Mouse (Mus musculus) urinary bladder, adult 2 months (tissue): ENCODE data around the gene Tmem199. TPM values are rescaled to one million over a fixed set of nuclear protein-coding genes. Genes with fewer than 3 reads are reported as not detected.

Source experiments
- DNase-seq: peaks from one replicate; pipeline ENCODE4 v3.0.0; 2022; ENCODE audit warnings: low spot score
- polyA plus RNA-seq: library from polyadenylated mRNA; depleted of rRNA; stranded (reverse); fragments of >200 nt; gene quantifications from 2 replicates; pipeline ENCODE4 v1.2.3, GENCODE M21; 2012

The Tmem199 gene
- polyA plus RNA-seq, 1 experiment, result 41.2 TPM

DNA sequence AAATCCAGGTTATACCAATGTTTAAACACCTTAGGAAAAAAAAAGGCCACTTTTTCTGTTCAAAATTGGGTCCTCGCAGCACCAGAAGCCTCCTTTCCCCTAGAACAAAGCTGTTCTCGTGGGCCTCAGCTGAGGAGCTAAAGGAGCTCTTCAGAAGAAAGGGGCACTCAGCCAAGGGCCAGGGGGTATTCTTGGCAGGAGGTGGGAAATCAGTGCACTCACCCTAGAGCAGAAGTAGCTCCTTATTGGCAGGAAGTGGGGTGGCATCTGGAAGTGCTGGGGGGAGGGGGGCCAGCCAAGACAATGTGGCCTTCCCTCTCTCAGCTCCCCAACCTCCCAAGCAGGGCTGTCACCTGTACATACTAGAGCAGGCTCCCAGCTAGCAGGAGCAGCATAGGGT lies 12.9 kb upstream of the Tmem199 start:
- DNase-seq, result no peak

DNA sequence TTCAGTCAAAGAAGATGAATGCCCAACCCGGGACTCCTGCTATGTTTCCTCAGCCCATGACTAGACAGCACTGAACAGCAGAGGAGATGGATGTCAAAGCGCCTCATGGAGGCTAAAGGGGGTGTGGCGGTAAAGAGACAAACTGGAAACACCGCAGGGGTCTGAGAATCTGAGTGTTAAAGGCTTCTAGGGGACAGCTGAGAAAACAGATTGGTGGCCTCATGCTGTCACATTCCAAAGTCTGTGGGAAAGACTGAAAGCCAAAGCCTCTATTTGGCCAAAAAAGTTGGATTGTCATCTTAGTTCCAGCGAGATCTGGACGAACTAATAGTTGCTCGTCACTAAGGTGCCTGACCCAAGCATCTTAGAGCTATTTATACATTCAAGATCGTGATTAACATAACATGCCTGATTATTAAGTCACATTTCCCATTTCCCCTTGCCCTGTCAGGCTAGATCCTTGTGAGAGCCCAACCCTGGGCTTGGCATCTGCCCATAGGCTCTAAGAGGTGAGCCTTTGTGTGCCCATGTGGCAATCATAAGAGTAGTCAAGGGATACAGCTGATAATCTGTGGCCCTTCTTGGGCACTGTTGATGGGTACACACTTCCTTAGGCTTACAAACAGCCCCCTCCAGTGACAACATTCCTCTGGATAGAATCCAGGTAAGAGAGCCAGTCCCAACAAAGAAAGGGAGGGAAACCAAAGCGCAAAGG lies 11.4 kb upstream of the Tmem199 start:
- DNase-seq, result no peak

DNA sequence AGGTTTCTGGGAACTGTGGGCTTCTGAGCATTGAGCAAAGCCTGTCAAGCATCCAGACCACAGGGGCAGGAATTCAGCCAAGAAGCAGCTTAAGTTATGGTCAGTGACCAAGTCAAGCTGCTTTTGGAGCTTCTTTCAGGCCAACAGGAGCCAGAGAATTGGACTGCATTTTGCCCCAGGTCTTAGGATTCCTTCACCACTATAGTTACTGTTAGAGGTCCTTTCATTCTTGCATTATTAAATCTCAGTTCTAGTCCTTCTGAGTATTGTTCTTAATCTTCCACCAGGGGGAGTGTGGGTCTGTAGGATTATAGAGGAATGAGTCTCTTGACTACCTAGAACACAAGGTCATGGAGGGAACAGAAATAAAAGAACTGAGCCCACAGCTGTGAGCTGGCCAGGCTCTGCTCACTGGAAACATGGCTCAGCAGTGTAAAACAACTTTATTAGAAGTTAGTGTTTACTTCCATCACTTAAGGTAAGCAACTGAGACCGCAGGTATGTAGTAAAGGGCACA lies 10.6 kb upstream of the Tmem199 start:
- DNase-seq, result no peak

DNA sequence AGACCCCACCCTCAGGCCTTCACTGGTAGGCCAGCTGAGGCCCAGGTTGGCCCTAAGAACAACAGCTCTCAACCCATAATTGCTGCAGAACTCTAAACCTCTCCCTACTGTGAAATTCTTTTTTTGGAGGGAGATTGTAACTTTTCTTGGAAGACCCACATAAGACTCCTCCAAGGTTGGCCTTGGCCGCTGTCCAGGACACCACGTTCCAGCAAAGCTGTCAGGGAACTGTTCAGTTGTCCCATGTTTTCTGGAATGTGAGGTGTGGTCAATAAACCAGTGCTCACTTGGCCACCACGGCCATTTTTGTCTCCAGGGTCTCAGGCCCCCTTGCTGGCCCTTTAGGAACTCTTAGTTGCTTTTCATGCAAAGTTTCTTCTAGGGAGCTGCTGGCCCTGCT lies 9.9 kb upstream of the Tmem199 start:
- no peak for DNase-seq

DNA sequence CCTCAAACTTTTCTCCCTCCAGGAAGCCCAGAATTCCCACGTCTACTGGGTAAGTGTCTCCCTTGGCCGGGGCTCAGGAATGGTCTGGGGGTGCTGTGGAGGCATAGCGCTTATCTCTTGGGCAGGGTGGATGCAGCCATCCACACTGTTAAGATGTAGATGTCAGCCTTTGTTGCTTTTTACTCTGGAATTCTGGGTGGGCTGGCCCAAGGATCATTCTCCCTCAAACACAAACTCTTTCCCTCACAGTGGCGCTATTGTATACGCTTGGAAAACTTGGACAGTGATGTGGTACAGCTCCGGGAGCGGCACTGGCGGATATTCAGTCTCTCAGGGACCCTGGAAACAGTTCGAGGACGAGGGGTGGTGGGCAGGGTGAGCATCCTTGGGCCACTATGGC lies 7.0 kb upstream of the Tmem199 start:
- DNase-seq, result no peak

DNA sequence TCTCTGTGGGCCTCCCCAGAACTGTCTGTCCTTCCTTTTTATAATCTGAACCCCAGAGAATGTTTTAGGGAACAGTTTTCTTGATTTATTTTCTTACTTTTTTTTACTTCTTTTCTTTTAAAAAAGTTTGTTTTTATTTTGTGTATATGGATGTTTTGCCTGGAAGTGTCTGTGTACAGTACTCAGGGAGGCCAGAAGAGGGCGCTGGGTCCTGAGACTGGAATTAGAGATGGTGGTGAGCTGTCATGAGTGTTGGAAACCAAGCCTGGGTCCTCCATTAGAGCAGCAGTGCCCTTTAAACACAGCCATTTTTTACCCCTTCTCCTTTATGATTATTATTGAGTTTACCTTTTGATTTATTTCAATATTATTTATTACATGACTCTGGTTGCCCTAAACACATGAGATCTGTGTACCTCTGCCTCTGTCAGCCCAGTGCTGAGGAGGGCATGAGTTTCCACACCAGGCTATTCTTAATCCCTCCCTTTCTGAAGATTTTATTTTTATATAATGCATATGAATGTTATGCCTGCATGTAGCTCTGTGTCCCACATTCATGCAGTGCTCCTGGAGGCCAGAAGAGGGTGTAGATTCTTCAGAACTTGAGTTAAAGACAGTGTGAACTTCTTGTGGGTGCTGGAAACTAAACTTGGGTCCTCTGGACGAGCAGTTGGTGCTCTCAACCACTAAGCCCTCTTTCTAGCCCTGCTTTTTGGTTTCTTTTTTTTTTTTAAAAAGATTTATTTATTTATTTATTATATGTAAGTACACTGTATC lies 3.8 kb upstream of the Tmem199 start:
- no peak for DNase-seq

GRCm38 (mm10) chr11:78513106-78513790 lies 1.3 kb upstream of the Tmem199 start:
- no peak for DNase-seq

DNA sequence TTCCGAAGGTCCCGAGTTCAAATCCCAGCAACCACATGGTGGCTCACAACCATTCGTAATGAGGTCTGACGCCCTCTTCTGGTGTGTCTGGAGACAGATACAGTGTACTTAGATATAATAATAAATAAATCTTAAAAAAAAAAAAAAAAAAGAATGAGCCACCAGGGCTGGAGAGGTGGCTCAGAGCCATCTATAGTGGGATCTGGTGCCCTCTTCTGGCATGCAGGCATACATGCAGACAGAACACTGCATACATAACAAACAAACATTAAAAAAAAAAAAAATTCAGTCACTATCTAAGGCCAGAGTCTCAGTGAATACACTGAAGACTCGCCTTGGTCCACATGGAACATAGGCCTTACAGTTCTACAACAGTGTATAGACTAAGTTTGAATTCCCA lies 2.8 kb downstream of the Tmem199 start:
- DNase-seq, result no peak

DNA sequence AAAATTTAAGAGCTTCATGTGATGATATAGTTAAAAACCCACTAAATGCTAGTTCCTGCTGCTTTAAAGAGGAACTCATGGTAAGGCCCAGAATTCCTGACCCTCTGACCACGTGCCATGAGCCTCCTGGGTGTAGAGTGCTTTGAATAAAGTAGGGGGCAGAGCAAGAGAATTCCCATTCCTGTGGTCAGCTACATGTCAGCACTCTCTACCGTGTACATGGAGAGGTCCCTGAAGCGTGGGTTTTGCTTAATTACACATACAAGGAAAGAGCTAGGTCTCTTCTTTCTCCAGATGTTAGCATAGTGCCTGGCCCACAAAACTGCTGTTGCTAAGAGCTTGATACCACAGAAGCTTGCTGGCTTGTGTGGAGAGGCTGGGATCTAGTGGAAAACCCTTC lies 6.5 kb downstream of the Tmem199 start:
- no peak for DNase-seq

DNA sequence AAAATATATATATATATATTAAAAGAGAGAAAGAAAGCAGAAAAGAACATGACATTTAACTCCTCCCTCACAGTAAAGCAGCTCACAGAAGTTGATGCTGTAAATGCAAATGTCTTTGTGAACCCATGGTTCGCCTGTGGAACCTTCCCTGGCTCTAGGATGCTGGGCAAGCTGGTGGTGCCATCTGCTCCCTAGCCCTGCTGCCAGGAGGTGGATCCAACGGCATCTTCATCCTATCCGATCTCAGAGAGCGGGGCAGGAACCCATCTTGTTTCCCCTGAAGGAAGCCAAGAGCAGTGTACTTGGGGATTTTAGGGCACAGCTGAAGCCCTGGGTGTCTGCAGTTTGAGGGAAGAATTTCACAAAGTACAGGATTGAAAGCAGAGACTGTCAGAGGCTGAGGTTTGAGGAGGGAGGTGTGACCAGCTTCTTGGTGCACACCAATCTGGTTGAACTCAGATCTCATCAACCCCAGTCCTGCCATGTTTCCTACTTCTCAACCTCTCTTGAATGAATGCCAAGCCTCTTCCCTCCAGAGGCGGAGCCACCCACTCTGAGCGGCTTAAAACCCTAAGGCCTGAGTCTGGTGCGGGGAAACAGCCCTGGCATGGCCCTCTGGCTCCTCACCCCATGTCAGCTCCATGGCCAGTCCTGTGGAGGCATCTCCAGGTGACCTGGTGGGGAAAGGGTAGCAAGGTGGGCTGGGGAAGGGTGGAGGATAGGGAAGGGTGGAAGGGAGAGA lies 8.9 kb downstream of the Tmem199 start, which contains the start of gene Sebox:
Gene Sebox (plus strand): TSS at position 539 of the 742 bp plus-strand sequence.
- no peak for DNase-seq

GRCm38 (mm10) chr11:78501529-78501928 lies 10.4 kb downstream of the Tmem199 start:
- no peak for DNase-seq

DNA sequence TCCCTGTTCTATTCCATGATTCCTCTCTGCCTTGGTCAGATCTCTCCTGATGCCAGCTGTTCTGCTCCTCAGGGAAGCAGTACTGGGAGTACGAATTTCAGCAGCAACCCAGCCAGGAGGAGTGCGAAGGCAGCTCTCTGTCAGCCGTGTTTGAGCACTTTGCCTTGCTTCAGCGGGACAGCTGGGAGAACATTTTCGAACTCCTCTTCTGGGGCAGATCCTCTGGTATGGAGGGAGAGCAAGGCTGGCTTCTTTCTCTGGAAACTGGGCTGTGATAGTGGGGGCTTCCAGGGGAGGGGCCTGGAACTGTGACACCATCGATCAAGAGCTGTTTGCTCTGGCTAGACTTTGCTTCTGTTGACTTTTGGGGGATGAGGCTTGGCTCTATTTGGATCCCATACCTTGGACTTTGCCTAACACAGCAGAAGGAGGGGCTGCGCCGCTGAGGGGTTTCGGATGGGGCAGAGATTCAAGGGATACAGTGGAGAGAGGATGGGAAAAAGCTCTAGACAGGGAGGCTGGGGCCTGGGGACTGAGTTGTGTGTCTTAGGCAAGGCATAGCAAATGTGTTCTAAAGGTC lies 11.3 kb downstream of the Tmem199 start:
- no peak for DNase-seq

GRCm38 (mm10) chr11:78499543-78499942 lies 12.4 kb downstream of the Tmem199 start:
- no peak for DNase-seq

- DNase-seq, result no peak
These were observed 13.0 kb downstream of the Tmem199 start, which contains the start of gene Vtn for GRCm38 (mm10) chr11:78499004-78499403. TSS of gene Vtn (plus strand) at chr11:78499091.

GRCm38 (mm10) chr11:78497544-78498522 lies 14.1 kb downstream of the Tmem199 start, which contains the start of gene Sarm1:
TSS of gene Sarm1 (minus strand) at chr11:78497754.
- DNase-seq, result peak; percentile 60

- DNase-seq, result no peak
These were observed 14.9 kb downstream of the Tmem199 start for GRCm38 (mm10) chr11:78497071-78497541.

DNA sequence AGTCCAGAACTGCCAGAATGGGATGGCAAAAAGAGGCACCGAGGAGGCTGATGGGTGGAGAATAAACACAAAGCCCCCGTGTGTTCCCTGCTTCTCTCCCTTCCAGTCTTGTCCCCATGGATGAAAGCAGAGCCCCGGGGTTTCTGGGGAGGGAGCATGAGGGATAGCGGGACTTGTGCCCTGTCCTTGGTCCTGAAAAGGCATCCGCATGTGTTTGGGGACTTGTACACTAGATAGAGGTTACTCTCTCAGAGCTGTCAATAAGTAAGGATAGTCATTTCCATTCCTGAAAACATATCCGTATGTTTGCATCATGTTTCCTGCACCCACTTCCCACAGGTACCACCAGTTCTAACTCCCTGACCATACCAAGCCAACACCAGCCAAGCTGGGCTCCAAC lies 16.1 kb downstream of the Tmem199 start:
- no peak for DNase-seq

DNA sequence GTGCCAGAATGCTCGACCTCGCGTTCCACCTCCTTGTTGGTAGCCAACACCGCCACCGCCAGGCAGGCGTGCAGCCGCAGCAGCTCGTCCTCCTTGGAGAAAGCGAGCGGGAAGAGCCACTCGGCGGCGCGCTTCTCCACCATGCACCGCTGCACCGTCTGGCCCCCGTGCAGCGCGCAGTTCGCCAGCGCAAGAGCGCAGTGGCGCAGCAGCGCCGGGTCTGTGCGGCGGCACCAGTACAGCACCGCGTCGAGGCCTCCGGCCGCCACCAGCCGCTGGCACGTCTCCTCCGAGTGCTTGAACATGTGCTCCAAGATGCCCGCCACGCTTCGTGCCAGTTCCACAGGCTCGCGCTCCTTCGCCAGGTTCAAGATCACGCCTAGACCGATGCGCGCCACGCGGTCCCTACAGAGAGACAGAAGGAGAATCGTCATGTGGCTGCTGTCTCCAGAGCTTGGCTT lies 21.2 kb downstream of the Tmem199 start:
- DNase-seq, result no peak

DNA sequence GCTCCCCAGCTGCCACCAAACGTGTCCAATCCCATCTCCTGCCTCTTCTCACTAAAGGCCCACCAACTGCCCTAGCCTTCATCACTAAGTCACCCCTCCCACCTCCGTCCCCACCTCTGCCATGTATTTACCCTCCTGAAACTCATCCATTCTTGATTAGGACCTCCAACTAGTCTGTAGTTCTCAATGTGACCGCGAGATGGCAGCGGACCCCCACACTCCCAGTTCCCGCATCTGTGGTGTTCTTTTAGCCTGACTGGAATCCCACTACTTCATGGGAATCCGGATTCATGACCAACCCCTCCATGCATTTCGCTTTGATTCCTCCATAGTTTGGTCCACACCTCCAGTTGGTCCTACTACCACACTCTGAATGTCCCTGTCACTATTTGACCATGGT lies 23.8 kb downstream of the Tmem199 start:
- DNase-seq, result no peak

DNA sequence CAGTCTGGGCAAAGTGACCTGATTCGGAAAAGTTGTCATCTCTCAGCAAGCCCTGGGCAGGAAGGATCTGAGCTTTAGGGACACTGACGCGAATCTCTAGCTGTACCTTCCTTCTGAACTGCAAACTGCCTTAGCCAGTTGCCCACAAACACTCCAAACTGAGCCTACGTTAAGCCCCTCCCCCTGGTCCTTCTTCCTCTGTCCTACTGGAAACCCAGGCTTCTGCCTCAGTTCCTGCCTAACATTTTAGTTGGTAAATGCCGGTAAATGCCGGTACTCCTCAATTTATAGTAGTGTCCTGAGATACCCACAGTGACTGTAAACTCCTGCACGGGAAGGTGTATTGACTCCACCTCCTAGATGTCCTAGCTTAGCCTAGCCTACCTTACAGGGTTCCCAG lies 28.3 kb downstream of the Tmem199 start:
- DNase-seq, result no peak
